Mouse (Mus musculus): ENCODE measurements around the gene Slc4a4.
A peak's percentile ranks its signal among the peaks of the same experiment; 100 is the strongest.

The Slc4a4 gene

GRCm38 (mm10) chr5:89088462-89088861, 201.8 kb downstream of the Slc4a4 start:
- DNase-seq = no peak

DNA sequence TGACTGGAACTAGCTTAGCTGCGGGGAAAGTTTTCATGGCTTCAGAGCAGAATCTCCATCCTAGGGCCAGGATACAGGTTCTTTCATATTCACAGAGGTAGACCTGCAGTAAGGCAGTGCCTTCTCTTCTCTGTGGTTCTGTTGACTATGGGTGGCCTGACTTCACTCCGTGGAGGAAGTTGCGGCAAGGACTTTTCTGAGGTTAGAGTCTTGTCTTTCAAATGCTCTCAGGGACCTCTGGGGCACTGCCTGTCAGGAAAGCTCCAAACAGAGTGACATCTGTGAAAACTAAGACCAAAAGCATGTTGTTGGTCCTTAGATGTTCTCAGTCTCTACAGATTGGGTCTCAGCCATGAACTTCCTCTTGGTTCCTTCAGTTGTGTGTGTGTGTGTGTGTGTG, 203.5 kb downstream of the Slc4a4 start:
- DNase-seq = no peak

- DNase-seq = no peak
These were observed 209.8 kb downstream of the Slc4a4 start for GRCm38 (mm10) chr5:89096371-89096770.

DNA sequence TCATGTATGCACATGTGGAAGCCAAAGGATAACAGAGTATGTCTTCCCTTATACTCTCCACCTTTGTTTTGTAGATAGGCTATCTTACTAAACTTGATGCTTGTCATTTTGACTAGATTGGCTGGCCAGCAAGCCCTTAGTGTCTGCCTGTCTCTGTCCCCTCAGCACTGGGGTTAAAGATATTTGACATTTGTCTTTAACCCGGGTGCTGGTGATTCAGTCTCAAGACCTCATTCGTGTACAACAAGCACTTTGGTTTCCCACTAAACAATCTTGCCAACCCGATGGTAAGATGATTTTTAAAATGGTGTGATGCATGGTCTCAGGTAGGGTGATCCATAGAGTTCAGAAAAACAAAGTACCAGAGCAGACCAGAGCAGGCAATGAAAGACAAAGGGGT, 210.7 kb downstream of the Slc4a4 start:
- DNase-seq = no peak

GRCm38 (mm10) chr5:89098121-89098520, 211.5 kb downstream of the Slc4a4 start:
- no peak for DNase-seq

DNA sequence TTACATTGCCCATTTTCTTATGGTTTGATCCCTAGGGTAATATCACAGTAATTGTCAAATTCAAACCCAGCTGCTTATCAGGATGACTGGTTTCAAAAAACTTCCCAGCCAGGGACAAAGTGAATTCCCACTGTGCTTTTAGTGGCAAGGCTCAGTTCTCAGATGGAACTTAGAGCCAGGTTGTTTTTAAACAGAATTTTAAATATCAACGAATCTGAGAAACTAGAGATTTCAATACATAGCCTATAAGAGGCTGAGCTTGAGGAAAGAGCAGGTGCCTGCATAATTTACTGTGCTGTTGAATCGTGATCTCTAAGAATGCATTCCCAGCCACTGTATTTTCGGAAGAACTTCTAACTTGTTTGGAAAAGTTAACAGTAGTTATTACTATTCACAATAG, 213.3 kb downstream of the Slc4a4 start:
- no peak for DNase-seq

GRCm38 (mm10) chr5:89102560-89102959, 215.9 kb downstream of the Slc4a4 start:
- DNase-seq = no peak

GRCm38 (mm10) chr5:89105346-89105745, 218.7 kb downstream of the Slc4a4 start:
- DNase-seq = no peak

DNA sequence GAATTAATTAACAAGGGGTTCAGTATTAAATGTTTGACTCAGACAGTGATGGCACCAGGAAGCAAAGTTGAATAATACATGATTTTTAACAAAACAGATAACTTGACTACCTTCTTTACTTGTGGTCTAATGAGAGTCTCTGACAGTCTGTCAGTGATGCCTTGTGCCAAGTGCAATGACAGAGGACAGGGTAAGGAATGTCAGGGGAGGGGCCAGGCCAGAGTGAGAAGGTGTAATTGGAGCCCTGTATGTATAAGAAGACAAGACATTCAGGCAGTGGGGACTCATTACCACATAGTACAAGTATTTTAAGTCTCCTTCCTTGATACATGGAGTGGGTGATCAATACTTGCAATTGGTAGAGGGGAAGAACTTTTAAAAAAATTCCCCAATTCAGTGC, 219.6 kb downstream of the Slc4a4 start:
- DNase-seq = no peak

- DNase-seq = no peak
These were observed 222.2 kb downstream of the Slc4a4 start for GRCm38 (mm10) chr5:89108809-89109208.

GRCm38 (mm10) chr5:89109832-89110231, 223.2 kb downstream of the Slc4a4 start:
- DNase-seq = no peak

DNA sequence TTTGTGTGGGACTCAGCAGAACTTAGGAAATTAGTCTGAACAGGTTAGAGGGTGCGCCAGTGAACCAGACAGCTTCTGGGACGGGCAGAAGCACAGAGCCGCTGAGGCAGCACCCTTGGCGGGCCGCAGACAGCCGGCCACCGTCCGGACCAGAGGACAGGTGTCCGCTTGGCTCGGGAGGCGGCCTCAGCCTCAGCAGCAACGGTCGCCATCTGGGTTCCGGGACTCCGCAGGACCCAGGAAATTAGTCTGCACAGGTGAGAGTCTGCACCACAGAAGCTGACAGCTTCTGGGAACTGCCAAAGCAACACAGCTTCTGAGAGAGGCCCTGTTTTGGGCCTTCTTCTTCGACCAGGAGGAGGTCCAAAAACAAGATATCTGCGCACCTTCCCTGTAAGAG, 225.4 kb downstream of the Slc4a4 start:
- DNase-seq = peak; percentile 51

DNA sequence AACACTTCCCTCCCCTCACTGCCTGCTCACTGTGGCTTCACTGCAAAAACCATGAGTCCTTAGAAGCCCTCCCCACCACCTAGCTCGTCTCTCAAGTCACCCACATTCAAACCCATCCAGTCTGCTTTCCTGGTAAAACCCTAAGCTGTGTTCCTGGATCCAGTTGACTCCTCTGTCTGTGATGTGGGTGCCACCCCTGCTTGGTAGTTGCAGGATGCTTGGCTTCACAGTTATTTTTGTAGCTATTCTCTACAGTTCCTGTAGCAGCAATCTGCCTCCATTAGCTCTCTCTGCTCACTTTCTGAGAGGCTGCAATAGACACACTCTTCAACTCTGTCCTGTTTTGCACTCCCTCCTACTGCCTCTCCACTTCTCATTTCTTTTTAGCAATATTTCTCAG, 234.3 kb downstream of the Slc4a4 start:
- no peak for DNase-seq

- no peak for DNase-seq
These were observed 236.8 kb downstream of the Slc4a4 start for GRCm38 (mm10) chr5:89123270-89123903.

DNA sequence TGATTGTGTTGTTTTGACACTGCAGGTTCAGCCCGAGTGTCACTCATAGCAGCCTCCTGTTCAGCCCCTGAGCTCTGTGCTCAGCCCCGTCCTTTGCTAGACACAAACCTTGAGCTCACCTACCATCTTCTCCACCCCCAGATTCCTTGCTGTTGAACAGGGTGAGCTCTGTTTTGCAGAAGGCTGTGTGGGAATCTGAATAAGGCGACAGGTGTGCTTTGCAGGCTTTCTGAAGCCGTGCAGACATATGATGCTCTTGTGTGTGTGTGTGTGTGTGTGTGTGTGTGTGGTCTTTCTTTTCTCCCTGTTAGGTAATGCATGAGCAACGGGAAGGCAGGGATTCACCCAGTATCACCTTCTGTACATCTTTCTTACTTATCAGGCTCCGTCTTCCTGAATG, 241.6 kb downstream of the Slc4a4 start:
- DNase-seq = no peak

- DNase-seq = peak; percentile 57
These were observed 249.2 kb downstream of the Slc4a4 start for GRCm38 (mm10) chr5:89135776-89136175.

- no peak for DNase-seq
These were observed 253.5 kb downstream of the Slc4a4 start for GRCm38 (mm10) chr5:89140070-89140469.

GRCm38 (mm10) chr5:89141761-89142160, 255.1 kb downstream of the Slc4a4 start:
- DNase-seq = no peak

DNA sequence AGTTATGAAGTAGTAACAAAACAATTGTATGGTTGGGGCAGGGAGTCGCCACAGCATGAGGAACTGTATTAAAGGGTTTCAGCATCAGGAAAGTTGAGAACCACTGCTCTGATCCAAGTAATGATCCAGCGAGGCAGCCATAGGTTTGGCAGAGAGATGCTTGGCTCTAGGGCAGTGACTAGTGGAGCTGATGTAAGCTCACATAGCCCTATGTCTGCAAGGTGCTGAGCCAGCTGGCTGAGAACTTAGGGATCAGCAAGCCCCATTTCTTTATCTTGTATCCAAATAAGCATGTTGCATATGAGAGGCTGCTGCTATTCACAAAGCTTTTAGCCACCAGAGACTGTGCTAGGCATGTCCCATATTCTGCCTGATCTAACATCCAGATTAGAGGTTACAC, 259.7 kb downstream of the Slc4a4 start:
- DNase-seq = no peak

DNA sequence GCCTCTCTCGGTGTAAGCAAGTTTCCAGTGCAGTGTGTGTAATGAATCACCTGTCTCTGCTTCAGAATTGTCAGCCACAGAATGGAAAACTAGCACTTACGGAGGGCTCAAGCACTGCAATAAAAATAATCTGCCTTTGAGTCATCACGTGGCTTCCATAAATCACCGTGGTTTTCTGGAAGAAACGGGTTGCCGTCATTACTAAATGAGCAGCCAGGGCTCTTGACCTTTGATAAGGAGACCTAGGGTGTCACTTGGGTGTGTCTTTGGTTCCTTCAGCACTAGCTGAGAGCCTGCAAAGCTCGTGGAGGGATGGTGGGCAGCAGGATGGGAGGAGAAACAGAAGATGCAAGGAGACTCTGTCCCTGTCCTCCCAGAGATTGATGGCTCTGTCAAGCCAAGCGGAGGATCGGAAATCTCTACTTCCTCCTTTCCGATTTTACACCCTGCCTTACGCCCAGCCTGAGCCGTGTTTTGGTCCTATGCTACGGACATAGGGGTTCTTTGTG, 260.7 kb downstream of the Slc4a4 start:
- no peak for DNase-seq

DNA sequence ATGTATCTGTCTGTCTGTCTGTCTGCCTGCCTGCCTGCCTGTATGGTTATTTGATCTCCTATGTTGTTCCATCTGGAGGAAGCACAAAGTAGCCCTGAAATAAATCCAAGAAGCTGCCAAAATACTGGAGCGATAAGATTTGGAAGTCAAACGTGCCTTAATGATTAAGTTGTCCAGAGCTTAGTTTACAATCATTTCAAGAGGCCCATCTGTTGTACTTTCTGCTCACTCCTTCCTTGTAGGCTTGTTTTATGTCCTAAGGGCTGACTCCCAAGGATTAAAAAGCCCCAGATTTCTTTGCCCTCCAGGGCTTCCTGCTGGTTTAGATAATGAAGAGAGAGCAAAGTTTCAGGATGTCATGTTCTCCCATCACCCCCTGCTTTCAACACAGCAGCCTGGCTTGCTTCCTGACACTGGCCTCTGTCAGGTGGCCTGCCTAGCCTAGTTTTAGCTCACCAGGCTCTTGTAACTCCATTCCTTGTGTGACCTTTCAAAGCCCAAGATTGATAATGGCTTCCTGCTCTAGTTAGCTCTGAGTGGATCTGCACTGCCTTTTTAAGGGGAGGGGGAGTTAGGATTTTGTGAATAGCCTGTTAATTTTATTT, 262.9 kb downstream of the Slc4a4 start:
- DNase-seq = no peak

GRCm38 (mm10) chr5:89151076-89151475, 264.5 kb downstream of the Slc4a4 start:
- no peak for DNase-seq

- DNase-seq = no peak
These were observed 284.6 kb downstream of the Slc4a4 start for GRCm38 (mm10) chr5:89171025-89171718.

DNA sequence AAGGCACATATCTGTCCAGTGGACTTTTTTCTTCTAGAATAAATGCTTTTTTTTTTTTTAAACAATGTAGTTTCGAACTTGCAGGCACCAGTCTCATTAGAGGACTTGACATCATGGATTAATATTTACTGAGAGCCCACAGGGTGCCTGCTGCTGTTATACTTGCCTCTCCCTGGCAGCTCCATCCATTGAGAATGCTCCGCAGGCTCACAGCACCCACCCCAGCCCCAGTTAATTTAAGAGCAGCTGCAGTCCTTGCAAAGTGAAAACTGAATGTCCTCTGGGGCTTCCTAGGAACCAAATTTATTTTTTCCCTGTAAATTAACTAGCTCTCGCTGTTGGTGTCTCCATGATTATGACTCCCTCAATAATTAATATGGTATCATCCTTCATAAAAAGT, 303.4 kb downstream of the Slc4a4 start:
- DNase-seq = no peak

Measured in cerebellum, adult 11 months (tissue).